Mouse (Mus musculus): ENCODE results near the gene Phf2. TPM values are rescaled to one million over a fixed set of nuclear protein-coding genes. Genes with fewer than 3 reads are reported as not detected.
A peak's percentile ranks its signal among the peaks of the same experiment; 100 is the strongest.

Phf2 gene
- total and polyA plus RNA-seq, 2 experiments from 2014 or later, result 4.7 to 30.3 TPM

- no peaks in the 10 kb centered on the region for H3K36me3 ChIP-seq (ENCODE audit: insufficient read depth)
- no peak for DNase-seq
- no peak overlapping the region for H3K4me3 ChIP-seq (ENCODE audit: low read depth, low read length)
- H3K9me3 ChIP-seq (ENCODE audit: low read length), result no peaks in the 10 kb centered on the region
- no peak for TF ChIP-seq CTCF (IDR thresholded peaks at IDR 0.05; ENCODE audit: low read depth)
- WGBS, result 83% methylated on average over 2 of the region's 2 CpGs
- peaks cover 7% of the 10 kb centered on the region for H3K4me1 ChIP-seq (ENCODE audit: insufficient read depth)
- H3K9ac ChIP-seq, result no peak overlapping the region
- ATAC-seq, result no peak
- 0 out of 2 replicates have a peak overlapping the region, but pooled peaks have one; percentile 9 for H3K27ac ChIP-seq (ENCODE audit: low read depth, low read length)
- no peaks in the 10 kb centered on the region for H3K27me3 ChIP-seq (ENCODE audit: insufficient read depth, low read length)
- H3K4me2 ChIP-seq (ENCODE audit: low read depth), result no peak overlapping the region
Measured at GRCm38 (mm10) chr13:48850326-48850725, 20.6 kb downstream of the Phf2 start.

GRCm38 (mm10) chr13:48849155-48849554 is 21.8 kb downstream of the Phf2 start:
- Histone ChIP-seq H3K4me1 (ENCODE audit: insufficient read depth) (peaks cover 7% of the 10 kb centered on the region), H3K36me3 (ENCODE audit: insufficient read depth) (no peaks in the 10 kb centered on the region), H3K9me3 (ENCODE audit: low read length) (no peaks in the 10 kb centered on the region), H3K27me3 (ENCODE audit: insufficient read depth, low read length) (no peaks in the 10 kb centered on the region), H3K9ac (no peak overlapping the region), H3K27ac (ENCODE audit: low read depth, low read length) (no peak overlapping the region), H3K4me2 (ENCODE audit: low read depth) (no peak overlapping the region), H3K4me3 (ENCODE audit: low read depth, low read length) (no peak overlapping the region)
- peak; percentile 33 for DNase-seq
- TF ChIP-seq CTCF (IDR thresholded peaks at IDR 0.05; ENCODE audit: low read depth), result no peak
- no peak for ATAC-seq
- 16% methylated on average over 3 of the region's 3 CpGs for WGBS

GRCm38 (mm10) chr13:48845308-48845707 is 25.6 kb downstream of the Phf2 start:
- ATAC-seq (no peak), DNase-seq (no peak)
- Histone ChIP-seq H3K36me3 (ENCODE audit: insufficient read depth) (no peaks in the 10 kb centered on the region), H3K27me3 (ENCODE audit: insufficient read depth, low read length) (no peaks in the 10 kb centered on the region), H3K9me3 (ENCODE audit: low read length) (no peaks in the 10 kb centered on the region), H3K4me2 (ENCODE audit: low read depth) (no peak overlapping the region), H3K4me3 (ENCODE audit: low read depth, low read length) (no peak overlapping the region), H3K9ac (no peak overlapping the region), H3K27ac (ENCODE audit: low read depth, low read length) (no peak overlapping the region), H3K4me1 (ENCODE audit: insufficient read depth) (no peaks in the 10 kb centered on the region)
- 83% methylated on average over 4 of the region's 4 CpGs for WGBS
- no peak for TF ChIP-seq CTCF (IDR thresholded peaks at IDR 0.05; ENCODE audit: low read depth)

DNA sequence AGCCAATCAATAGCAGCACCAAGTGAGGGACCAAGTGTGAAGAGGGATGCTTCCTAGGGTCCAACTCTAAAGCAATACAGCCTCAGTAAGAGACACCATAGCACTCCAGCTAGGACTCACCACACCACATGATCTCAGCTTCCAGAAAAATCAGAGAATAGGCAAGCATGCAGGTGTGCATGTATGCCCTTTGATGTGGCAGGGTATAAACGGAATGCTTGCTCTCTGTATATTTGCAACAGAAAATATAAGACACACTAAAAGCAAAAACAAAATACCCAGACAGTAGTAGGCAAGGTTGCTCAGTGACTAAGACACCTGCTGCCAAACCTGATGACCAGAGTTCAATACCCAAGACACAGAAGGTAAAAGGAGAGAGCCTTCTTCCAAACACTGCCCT is 27.4 kb downstream of the Phf2 start:
- no peaks in the 10 kb centered on the region for H3K36me3 ChIP-seq (ENCODE audit: insufficient read depth)
- no peak overlapping the region for H3K27ac ChIP-seq (ENCODE audit: low read depth, low read length)
- H3K4me3 ChIP-seq (ENCODE audit: low read depth, low read length), result no peak overlapping the region
- TF ChIP-seq CTCF (IDR thresholded peaks at IDR 0.05; ENCODE audit: low read depth), result no peak
- 76% methylated on average over 1 of the region's 1 CpGs for WGBS
- H3K4me2 ChIP-seq (ENCODE audit: low read depth), result no peak overlapping the region
- no peaks in the 10 kb centered on the region for H3K4me1 ChIP-seq (ENCODE audit: insufficient read depth)
- no peaks in the 10 kb centered on the region for H3K27me3 ChIP-seq (ENCODE audit: insufficient read depth, low read length)
- ATAC-seq, result no peak
- DNase-seq, result no peak
- no peak overlapping the region for H3K9ac ChIP-seq
- H3K9me3 ChIP-seq (ENCODE audit: low read length), result no peaks in the 10 kb centered on the region

GRCm38 (mm10) chr13:48841905-48842592 is 28.9 kb downstream of the Phf2 start:
- no peak for TF ChIP-seq CTCF (IDR thresholded peaks at IDR 0.05; ENCODE audit: low read depth)
- H3K9ac ChIP-seq, result no peak overlapping the region
- ATAC-seq (no peak), DNase-seq (no peak)
- 64% methylated on average over 5 of the region's 5 CpGs for WGBS
- H3K9me3 ChIP-seq (ENCODE audit: low read length), result no peaks in the 10 kb centered on the region
- H3K4me3 ChIP-seq (ENCODE audit: low read depth, low read length), result no peak overlapping the region
- H3K27ac ChIP-seq (ENCODE audit: low read depth, low read length), result no peak overlapping the region
- H3K27me3 ChIP-seq (ENCODE audit: insufficient read depth, low read length), result no peaks in the 10 kb centered on the region
- no peak overlapping the region for H3K4me2 ChIP-seq (ENCODE audit: low read depth)
- H3K4me1 ChIP-seq (ENCODE audit: insufficient read depth), result no peaks in the 10 kb centered on the region
- H3K36me3 ChIP-seq (ENCODE audit: insufficient read depth), result no peaks in the 10 kb centered on the region

- no peaks in the 10 kb centered on the region for H3K9me3 ChIP-seq (ENCODE audit: low read length)
- WGBS, result 88% methylated on average over 2 of the region's 2 CpGs
- H3K9ac ChIP-seq, result no peak overlapping the region
Measured at GRCm38 (mm10) chr13:48838284-48838683, 32.6 kb downstream of the Phf2 start.

DNA sequence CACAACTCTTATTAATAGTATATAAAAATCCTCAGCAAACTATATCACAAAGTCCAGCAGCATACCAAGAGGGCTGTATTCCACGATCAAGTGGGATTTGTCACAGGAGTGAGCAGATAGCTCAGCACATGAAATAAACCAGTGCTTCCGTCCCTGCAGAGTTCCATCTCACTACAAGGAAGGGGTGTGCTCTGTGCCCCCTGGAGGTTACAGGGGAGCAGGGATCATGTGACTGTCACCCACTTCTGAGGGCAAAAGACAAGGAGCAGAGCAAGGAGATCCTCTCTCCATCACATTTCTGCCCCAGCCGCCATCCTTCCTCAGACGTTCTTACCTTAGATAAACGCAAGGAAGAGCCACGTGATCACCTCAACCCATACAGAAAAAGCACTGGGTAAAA is 33.4 kb downstream of the Phf2 start:
- DNase-seq (no peak), ATAC-seq (no peak)
- 89% methylated on average over 6 of the region's 6 CpGs for WGBS
- no peaks in the 10 kb centered on the region for H3K4me1 ChIP-seq (ENCODE audit: insufficient read depth)
- H3K4me3 ChIP-seq (ENCODE audit: low read depth, low read length), result no peak overlapping the region
- no peak for TF ChIP-seq CTCF (IDR thresholded peaks at IDR 0.05; ENCODE audit: low read depth)
- no peak overlapping the region for H3K27ac ChIP-seq (ENCODE audit: low read depth, low read length)
- peaks cover 7% of the 10 kb centered on the region; the same call in 1 of the 2 replicates for H3K36me3 ChIP-seq (ENCODE audit: insufficient read depth)
- H3K27me3 ChIP-seq (ENCODE audit: insufficient read depth, low read length), result no peaks in the 10 kb centered on the region
- no peaks in the 10 kb centered on the region for H3K9me3 ChIP-seq (ENCODE audit: low read length)
- no peak overlapping the region for H3K4me2 ChIP-seq (ENCODE audit: low read depth)
- no peak overlapping the region for H3K9ac ChIP-seq

More at GRCm38 (mm10) chr13:48838284-48838683, 32.6 kb downstream of the Phf2 start:
- DNase-seq (no peak), ATAC-seq (no peak)
- TF ChIP-seq CTCF (IDR thresholded peaks at IDR 0.05; ENCODE audit: low read depth), result no peak
- no peak overlapping the region for H3K27ac ChIP-seq (ENCODE audit: low read depth, low read length)
- H3K36me3 ChIP-seq (ENCODE audit: insufficient read depth), result peaks cover 7% of the 10 kb centered on the region; the same call in 1 of the 2 replicates
- H3K4me1 ChIP-seq (ENCODE audit: insufficient read depth), result no peaks in the 10 kb centered on the region
- H3K4me2 ChIP-seq (ENCODE audit: low read depth), result no peak overlapping the region
- no peaks in the 10 kb centered on the region for H3K27me3 ChIP-seq (ENCODE audit: insufficient read depth, low read length)
- H3K4me3 ChIP-seq (ENCODE audit: low read depth, low read length), result no peak overlapping the region

Data from forebrain, postnatal 0 days (tissue).